Mouse (Mus musculus): ENCODE data around the gene Teddm3. TPM values are rescaled to one million over a fixed set of nuclear protein-coding genes. Genes with fewer than 3 reads are reported as not detected.

Teddm3 gene
- 0.95 TPM in 1 of 2 replicates, not detected in the other for polyA plus RNA-seq (2015; fragmentation: Nextera tagmentation; extraction: Ambion mirVana)

GRCm38 (mm10) chr16:21153900-21154299, at the start of gene Teddm3:
Teddm3 (minus strand) TSS chr16:21154000.

Other genes starting within 250 kb of the Teddm3 start
- gene Ephb3, start 50.8 kb upstream of the Teddm3 start, polyA plus RNA-seq (2015; fragmentation: Nextera tagmentation; extraction: Ambion mirVana): 3.9 and 4.2 TPM in 2 replicates

Measured in adrenal gland, postnatal 0 days (tissue).